Mouse (Mus musculus) brain, embryonic 14.5 days (tissue): ENCODE measurements at regions not wholly inside any gene's neighbourhood (a gene's known extent, or its start where the extent isn't known, plus 50 kb on each side); places are given as distances from the start of the nearest gene placed in this dataset.

Experiments
- CTCF ChIP-seq: fragments of 200-500 bp; IDR thresholded peaks from 2 replicates; pipeline ENCODE4 v1.5.1; 2012; ENCODE audit warnings: inconsistent platforms, mild to moderate bottlenecking, moderate library complexity, borderline replicate concordance; ENCODE audit not compliant: insufficient read depth, insufficient read length; ENCODE audit errors: extremely low read depth
- POLR2A ChIP-seq: fragments of 200-500 bp; IDR thresholded peaks from 2 replicates; pipeline ENCODE4 v1.6.1; 2012; ENCODE audit warnings: mild to moderate bottlenecking, inconsistent platforms, borderline replicate concordance; ENCODE audit not compliant: poor library complexity, insufficient read depth, insufficient read length, severe bottlenecking; ENCODE audit errors: extremely low read depth

DNA sequence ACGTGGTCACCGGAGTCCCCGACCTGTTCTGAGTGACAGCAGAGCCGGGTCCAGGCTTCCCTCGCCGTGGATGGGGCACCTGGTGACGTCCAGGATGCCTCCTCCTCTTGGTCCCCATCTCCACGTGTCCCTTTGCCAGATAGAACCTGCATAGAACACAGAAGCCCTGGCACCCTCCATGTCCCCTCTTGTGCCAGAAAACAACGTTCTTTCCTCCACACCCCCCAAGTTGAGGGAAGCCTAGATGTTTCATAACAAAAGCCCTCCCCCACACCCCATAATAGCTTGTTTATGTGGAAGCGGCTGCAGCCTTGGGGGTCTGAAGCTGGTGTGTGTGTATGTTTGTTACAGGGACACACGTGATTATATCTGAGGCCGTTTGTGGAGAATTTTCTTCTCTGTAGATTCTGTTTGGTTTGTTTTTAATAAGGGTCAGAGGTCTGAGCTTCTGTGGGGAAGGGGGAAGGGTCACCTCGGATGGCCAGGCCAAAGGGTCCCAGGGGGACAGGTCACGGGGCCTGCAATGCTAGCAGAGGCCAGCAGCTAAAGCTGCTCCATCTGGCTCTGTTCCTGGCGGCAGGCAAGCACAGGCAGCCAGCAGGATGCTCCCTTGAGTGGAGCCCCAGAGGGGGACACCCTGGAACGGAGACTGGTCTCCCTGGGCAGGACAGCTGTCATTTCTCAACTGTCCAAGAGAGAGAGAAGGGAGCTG is 64.2 kb downstream of the Cstad start:
- TF ChIP-seq CTCF (no peak), POLR2A (no peak)
